Mouse (Mus musculus): ENCODE measurements around the gene Defb25.

Gene Defb25

DNA sequence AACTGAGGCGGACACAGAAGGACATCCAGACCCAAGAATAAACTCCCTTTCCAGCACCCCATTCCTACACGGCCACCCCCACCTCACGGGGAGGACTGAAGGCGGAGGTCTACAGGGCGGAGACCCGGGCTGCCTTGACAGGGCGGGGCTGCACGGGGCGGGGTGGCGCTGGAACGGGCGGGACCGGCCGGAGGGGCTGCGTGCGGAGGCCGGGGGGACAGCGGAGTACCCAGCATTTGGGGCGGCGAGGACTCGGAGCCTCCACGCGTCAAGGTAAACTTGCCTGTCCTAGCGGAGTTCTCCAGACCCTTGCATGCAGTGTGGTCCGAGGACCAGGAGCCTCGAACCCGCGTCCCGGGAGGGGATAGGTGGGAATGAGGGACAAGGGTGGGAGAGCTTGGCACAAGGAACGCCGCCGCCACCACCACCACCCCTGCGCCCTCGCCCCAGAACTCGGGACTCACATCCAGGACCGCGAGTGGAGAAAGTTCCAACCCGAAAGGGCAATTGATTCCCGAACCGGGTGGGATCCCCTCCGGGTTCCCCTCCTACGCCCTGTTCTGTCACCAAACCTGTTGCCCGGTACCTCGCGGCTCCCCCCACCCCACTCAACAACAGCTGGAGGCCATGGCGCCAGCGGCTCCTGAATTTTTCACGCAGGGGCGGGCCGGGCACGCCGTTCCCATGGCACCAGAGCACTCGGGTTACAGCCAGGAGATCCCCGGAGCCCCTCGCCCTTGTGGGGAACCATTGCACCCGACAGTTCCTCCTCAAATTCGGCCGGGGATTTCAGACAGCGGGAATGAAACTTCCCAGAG is 4.1 kb upstream of the Defb25 start, which contains the start of gene Rem1:
Rem1 (plus strand) TSS at position 178 of the 818 bp plus-strand sequence.
- DNase-seq = no peak

DNA sequence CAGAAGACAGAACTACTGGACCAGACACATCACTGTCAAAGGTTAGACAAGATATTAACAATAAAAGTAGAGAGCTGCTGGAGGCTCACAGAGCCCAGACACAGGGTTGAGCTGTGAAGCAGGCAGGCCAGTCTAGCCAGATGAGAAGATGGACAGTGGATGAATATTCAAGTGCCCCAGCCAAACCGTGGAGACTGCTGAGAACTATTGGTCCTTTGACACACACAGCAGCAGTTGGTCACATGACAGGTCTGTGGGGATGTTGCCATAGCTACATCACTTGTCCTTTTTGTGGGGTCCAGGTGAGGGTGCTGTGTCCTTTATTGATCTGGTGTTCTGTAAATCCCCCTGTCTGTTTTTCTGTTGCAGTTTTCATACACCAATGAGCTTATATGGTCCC is 2.4 kb upstream of the Defb25 start:
- no peak for DNase-seq

DNA sequence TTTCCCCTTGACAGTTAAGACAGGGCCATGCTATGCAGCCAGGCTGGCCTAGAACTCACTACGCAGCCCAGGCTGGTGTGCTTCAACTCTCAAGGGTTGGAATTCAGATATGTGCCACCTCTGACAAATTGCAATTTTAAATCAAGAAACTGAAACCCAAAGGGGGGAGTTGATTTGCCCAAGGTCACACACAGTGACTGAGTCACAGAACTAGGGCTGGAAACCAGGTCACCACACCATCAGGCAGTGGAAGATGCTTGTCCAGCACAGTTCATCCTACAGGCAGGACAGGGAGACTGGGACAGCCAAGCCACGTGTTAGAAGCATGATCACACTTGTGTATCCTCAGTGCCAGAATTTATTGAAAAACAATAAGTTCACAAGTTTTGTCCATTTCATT is 1.7 kb upstream of the Defb25 start:
- no peak for DNase-seq

DNA sequence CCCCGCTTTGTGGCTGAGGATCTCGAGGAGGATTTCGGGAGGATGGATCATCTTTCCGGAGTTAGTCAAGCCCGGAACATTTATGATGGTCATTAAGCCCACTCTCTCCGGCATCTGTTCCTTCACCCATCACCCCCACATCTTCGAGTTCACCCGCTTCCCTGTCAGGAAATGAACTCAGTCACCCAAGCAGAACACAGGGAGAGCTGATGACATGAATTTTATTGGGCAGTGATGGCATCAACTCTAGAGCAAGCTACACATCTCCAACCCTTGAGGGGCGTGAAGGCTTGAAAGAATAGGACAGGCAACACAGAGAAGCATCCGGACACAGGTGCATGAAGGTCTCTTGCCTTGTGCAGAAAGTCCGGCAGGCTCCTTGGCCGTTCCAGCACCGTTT is 702 bp downstream of the Defb25 start:
- no peak for DNase-seq

DNA sequence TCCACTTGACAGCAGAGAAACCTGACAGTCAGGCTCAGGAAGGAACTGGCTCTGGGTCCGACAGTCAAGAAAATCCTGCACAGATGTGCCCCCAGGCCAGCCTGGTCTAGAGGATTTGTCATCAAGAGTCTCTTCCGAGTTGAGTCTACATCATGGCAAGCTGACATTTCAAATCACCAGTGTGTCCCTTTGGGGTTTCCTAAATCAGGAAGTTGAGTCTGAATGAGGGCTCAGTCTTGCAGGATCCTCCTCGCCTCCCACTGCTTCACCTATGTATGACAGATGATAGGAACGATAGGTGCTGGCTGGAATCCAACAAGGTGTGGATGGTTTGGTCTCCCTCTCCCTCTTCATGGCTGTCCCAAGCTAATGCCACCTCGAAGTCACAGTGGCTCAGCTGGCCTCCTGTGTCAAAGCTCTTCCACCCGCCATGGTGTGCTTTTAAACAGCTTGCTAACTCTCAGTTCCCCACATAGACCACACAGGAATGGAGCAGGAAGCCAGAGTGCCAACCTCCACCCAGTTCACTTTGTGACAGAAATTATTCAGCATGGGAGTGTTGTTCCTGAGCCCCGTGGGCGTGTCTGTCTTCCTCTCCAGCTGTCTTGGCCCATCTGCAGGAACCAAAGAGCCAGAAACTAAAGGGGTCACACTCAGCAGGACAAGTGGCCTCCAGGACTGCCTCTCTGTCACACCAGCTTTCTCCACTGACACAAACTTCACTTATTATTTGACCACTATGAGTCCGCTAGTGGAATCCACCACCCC is 2.3 kb downstream of the Defb25 start:
- no peak for DNase-seq

DNA sequence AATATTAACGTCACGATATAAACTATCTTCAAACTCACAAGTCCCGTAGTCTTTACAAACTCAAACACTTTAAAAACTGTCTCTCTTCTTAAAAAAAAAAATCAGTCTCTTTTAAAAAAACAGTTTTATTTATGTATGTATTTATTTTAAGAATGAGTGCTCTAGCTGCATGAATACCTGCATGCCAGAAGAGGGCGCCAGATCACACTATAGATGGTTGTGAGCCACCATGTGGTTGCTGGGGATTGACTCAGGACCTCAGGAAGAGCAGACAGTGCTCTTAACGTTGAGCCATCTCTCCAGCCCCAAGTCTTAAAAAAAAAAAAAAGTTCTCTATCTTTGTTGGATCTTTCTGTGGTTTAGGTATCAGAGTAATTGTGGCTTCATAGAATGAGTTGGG is 5.5 kb downstream of the Defb25 start:
- no peak for DNase-seq

DNA sequence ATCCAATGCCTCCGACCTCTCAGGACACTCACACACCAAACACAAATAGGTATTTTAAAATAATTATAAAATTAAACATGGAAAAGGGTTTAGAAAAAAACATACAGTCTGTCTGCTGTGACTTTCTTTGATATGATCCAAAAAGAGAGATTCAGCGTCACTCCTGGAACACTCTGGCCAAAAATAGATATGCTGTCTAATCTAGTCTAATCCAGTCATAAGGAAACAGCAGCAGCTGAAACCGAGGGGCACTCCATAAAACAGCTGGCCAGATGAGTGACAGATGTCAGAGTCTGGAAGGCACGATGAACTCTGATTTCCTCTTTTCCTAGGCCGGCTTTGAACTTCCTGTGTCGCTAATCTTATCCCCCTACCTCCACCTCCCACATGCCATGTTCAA is 6.4 kb downstream of the Defb25 start:
- no peak for DNase-seq

DNA sequence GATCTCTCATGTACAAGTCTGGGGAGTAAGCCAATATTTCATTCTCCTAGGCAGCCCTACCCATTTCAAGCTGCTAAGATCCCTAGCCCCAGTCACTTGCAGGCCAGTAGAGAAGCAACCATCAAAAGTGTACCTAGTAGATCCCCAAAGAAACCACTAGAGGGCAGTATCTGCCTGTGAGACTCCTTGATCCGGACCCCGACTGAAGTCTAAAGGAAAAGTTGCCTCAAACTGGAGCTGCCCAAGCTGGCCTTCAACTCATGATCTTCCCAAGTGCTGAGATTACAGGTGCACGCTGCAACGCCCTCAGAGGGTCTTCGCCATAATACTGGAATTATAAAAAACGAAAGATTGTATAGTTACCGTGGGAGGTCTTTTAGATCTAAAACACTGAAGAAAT is 7.3 kb downstream of the Defb25 start:
- DNase-seq = peak; percentile 42

DNA sequence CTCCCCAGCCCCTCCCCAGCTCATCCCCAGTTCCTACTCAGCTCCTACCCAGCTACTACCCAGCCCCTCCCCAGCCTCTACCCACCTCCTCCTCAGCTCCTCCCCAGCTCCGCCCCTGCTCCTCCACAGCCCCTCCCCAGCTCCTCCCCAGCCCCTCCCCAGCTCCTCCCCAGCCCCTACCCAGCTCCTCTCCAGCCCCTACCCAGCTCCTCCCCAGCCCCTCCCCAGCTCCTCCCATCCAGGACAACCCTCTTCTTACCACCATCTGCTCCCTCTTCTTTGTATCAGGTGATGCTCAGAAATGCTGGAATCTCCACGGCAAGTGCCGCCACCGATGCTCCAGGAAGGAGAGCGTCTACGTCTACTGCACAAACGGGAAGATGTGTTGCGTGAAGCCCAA is 10.7 kb downstream of the Defb25 start:
- peak; percentile 10 for DNase-seq

DNA sequence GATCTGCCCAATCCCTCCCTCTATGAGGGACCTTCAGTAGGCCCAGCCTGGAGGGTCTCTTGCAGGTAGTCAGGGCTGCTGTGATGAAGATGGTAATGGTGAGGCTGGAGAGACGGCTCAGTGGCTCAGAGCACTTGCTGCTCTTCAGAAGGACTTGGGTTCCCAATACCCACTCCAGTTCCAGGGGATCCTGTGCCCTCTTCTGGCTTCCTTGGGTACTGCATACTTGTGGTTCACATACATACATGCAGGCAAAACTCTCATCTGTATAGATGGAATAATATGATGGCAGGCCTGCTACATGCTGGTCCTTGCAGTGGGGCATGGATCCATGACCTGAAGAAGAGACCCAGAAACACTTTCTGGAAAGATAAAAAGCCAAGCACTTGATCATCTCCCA is 14.1 kb downstream of the Defb25 start:
- no peak for DNase-seq

DNA sequence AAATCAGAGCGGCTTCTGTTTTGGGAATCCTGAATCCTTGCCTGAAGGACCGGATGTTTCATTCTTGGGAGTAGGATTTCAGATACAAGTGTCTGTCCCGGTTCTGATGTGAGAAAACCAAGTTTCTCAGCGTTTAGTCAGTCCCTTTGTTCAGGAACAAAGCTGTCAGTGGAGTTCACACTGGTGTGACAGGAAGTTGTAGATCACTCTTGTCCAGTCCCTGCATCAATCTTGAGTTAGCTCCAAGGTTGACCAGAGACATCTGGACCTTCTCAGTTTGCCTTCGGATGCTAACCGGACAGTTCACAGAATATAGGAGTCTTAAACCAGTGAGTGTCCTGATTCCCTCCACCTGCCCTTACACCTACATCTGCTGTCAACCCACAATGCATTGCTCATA is 15.1 kb downstream of the Defb25 start:
- no peak for DNase-seq

DNA sequence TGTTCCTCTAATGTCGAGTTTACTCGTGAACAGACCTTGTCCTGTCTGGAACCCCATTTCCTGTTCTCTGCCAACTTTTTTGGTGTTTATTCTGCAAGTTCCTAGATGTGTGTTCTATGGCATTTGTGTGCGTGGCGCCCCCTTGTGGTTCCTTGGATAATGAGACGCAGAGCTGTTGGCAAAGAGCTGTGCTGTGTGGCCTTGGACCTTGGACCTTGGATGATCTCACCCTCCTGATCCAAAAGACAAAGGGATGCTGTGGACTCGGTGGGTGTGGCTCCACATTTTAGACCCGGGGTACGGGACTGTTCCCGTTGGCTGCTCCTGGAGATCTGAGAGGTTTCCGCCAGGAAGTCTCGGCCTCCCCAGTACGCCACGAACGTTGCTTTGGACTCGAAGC is 18.8 kb downstream of the Defb25 start, which contains the start of gene Defb36:
Defb36 (plus strand) TSS at position 271 of the 400 bp plus-strand sequence.
- no peak for DNase-seq

DNA sequence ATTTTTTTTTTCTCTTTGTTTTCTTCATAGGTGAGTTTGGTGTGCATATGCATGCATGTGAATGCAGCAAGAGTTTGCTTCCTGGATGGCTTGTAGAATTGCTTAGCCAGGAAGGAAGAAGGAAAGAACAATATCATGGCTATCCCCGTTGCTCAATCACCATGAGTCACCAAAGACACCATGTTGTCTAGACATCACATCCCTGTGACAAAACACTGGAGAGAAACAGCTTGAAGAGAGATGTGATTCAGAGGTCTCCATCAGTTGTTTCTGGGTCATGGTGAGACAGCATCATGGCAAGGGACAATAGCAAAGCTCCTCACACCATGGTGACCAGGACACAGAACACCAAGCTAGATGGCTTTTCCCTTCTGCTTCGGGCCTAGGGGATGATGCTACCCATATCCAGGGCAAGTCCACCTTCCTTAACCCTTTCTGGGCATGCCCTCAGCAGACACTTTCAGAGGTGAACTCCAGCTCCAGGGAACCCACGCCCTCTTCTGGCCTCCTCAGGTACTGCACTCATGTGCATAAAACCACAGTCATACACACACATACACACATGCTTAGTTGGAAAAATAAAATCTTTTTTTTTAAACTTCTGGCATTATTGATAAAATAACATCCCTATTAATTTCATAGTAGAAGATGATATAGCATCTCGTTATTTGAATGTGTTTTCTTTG is 21.4 kb downstream of the Defb25 start:
- DNase-seq = no peak

DNA sequence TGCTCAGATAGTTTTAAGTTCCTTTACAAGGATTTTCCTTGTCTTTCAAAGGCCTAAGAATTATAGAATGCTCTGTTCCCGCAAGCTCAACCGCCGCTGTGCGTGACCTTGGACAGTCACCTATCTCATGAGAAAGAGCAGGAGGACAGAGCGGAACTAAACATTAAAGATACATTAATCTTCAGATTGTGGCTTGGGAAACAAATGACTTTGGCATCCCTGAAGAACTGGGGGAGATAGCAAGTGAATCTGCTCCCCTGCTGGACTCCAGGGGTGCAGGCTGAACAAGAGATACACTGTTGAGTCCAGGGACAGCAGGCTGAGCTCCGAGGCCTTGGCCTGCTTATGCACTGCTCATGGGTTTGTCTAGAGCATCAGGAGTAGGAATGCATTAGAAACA is 22.8 kb downstream of the Defb25 start:
- DNase-seq = no peak

DNA sequence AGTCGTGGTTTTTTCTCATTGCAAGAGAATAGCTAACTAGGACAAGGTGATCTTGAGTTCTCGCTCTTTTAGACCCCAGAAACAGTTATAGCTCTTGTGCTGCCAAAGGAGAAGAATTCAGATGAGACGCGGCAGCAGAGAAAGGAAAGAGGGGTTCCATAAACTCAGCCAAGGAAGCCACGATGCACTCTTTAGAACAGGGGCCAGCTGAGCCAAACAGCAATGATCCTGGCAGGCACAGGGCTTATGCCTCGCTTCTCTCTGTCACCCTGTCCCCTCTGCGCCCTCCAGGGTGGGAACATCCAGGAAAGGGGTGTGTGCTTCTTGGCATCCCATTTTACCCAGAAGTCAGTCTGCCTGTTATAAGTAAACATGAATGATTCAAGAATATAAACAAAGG is 23.6 kb downstream of the Defb25 start, which contains the start of gene Defb45:
Defb45 (minus strand) TSS at position 101 of the 400 bp plus-strand sequence.
- DNase-seq = no peak

DNA sequence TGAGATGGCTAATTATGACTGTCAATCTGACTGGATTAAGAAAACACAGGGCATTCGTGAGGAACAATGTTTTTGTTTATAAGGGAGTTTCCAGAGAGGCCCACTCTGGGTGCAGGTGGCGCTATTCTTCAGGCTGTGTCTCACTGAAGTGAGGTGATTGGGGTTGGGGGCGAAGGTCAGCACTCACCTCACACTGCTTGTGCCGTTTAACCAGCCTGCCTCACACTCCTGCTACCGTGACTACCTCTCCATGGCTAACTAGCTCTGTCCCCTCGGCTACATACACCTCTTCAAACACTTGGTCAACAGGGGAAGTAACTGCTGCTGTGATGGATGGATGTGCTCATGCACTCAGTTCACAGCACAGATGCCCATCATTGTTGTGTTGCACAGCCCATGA is 33.8 kb downstream of the Defb25 start:
- DNase-seq = no peak

DNA sequence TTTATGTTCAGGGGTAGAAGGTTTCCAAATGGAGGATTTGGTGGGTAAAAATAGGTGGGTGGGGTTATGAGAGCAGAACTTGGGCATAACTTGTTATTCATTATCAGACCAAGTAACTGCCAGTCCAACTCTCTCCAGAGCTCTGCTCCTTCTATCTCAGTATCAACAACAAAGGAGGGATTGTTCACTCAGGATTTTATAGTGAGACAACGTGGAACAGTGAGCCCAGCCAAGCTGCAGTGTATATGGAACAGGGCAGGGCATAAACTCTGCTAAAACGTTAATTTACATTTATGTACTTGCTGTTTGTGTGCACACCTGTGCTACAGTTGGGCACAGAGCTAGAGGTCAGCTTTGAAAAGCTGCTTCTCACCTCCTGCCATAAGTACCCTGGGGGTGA is 34.4 kb downstream of the Defb25 start:
- DNase-seq = no peak

DNA sequence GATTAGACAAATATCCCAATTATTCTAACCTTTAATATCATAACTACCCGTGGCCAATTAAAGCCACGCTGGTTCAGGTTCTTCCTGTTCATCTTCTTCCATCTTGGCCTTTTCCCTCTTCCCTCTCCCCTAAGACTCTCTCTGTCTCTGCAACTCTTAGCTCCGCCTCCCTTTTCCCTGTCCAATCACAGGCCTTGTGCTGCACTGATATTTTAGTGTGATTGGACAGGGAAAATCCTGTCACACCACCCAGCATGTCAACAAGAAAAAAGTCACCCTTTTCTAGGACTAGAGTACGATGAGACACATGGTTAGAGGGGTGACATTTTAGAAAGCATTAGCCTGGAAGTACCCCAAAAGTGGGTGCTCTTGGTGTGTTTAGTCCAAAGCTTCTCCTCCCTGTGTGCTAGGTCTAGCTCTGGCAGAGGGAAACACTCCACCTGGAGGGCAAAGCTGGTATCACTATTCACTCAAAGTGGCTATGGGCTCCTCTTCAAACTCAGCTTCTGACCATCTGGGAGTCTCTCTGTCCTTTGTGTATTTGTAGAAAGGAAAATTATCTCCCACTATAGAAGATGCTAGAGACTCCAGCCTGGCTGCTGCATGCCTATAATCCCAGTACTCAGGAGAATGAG is 35.8 kb downstream of the Defb25 start:
- no peak for DNase-seq

DNA sequence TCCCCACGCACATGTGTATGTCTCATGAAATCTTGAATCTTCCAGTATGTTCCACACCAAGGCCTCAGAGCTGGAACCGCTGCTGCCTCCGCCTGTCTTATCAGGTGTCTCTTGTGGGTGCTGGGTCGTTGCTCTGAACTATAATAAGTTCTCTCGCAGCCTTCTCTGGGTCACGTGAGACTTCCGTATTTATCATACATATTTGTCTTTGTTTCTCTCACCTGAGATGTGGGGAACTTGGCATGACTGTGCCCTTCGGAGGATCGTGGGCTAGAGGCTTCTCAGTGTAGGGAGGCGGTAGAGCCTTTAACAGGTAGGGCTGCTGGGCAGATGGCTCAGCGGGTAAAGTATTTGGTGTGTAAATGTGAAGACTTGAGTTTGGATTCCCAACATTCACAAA is 42.2 kb downstream of the Defb25 start:
- no peak for DNase-seq

DNA sequence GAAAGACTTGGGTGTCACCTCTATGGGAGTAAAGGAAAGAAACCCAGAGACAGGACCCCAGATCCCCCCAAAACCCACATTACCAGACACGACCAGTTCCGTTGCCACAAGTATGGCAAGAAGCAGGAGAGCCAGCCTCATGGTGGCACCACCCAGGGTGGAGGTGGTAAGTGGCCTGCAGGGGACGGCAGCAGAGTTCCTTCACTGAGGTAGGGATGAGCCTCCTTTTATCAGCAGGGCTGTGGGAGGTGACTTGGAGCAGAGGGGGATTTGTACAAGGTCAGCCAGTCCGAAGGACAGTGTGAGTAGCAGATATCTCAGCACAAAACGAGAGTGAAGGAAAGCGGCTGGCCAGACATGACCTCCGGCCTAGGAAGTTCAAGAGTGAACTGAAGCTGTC is 42.7 kb downstream of the Defb25 start, which contains the start of gene Defb19:
Defb19 (minus strand) TSS at position 206 of the 400 bp plus-strand sequence.
- DNase-seq = no peak

DNA sequence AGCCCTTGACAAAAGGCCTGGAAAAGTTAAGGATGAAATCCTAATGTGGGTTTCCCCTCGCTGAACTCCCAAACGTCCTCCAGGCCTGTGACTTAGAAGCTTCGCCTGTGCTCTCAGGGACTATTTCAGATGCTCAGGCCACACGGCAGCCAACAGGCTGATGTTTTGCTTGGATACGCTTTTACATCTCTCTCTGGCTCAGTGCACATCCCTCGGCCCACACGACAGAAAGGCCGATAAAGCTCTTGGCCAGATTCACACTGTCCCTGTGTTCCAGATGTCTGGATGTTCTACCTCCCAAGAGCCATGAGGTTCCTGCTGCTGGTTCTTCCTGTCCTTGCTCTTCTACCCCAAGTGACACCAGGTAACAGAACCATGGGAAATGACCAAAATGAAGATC is 49.4 kb downstream of the Defb25 start:
- no peak for DNase-seq

All from right cerebral cortex, postnatal 25 days (tissue).